Mouse (Mus musculus) thymus, adult 2 months (tissue): ENCODE measurements around the gene Parvg.

Experiments
- CTCF ChIP-seq: fragments of 200-500 bp; IDR thresholded peaks from 2 replicates; pipeline ENCODE4 v1.5.1; 2012; ENCODE audit warnings: mild to moderate bottlenecking, control low read depth, low read length, moderate library complexity, borderline replicate concordance; ENCODE audit not compliant: control insufficient read depth, poor library complexity, insufficient read depth; ENCODE audit errors: extremely low read depth
- POLR2A ChIP-seq: fragments of 200-500 bp; IDR thresholded peaks from 2 replicates; pipeline ENCODE4 v1.6.1; 2012; ENCODE audit warnings: mild to moderate bottlenecking, low read length, control low read depth, moderate library complexity; ENCODE audit not compliant: control insufficient read depth, poor library complexity, insufficient read depth; ENCODE audit errors: extremely low read depth

GRCm38 (mm10) chr15:84278091-84278490, 45.7 kb upstream of the Parvg start:
- TF ChIP-seq POLR2A (no peak), CTCF (no peak)
